Mouse (Mus musculus) lung, postnatal 14 days (tissue): ENCODE measurements around the gene Galnt10.

Source experiments
- DNase-seq: peaks from one replicate; pipeline ENCODE4 v3.0.0; 2021

The Galnt10 gene

GRCm38 (mm10) chr11:57747294-57748080 lies 102.2 kb downstream of the Galnt10 start:
- DNase-seq = peak; percentile 41

- DNase-seq = no peak
Observed at GRCm38 (mm10) chr11:57753538-57754203, 108.4 kb downstream of the Galnt10 start.

GRCm38 (mm10) chr11:57758621-57759020 lies 113.4 kb downstream of the Galnt10 start:
- no peak for DNase-seq

GRCm38 (mm10) chr11:57760509-57761058 lies 115.3 kb downstream of the Galnt10 start:
- no peak for DNase-seq

GRCm38 (mm10) chr11:57761347-57761746 lies 116.1 kb downstream of the Galnt10 start:
- DNase-seq = no peak

GRCm38 (mm10) chr11:57764124-57764523 lies 118.9 kb downstream of the Galnt10 start:
- DNase-seq = no peak

- DNase-seq = no peak
Observed at GRCm38 (mm10) chr11:57766617-57767016, 121.4 kb downstream of the Galnt10 start.

GRCm38 (mm10) chr11:57767171-57767570 lies 121.9 kb downstream of the Galnt10 start:
- no peak for DNase-seq

GRCm38 (mm10) chr11:57770776-57771175 lies 125.5 kb downstream of the Galnt10 start:
- no peak for DNase-seq

GRCm38 (mm10) chr11:57771676-57772075 lies 126.4 kb downstream of the Galnt10 start:
- DNase-seq = no peak

GRCm38 (mm10) chr11:57773479-57773878 lies 128.2 kb downstream of the Galnt10 start:
- DNase-seq = no peak

GRCm38 (mm10) chr11:57773936-57774335 lies 128.7 kb downstream of the Galnt10 start:
- no peak for DNase-seq

GRCm38 (mm10) chr11:57775868-57776267 lies 130.6 kb downstream of the Galnt10 start:
- DNase-seq = no peak

- no peak for DNase-seq
Observed at GRCm38 (mm10) chr11:57776546-57776945, 131.3 kb downstream of the Galnt10 start.

GRCm38 (mm10) chr11:57778349-57778748 lies 133.1 kb downstream of the Galnt10 start:
- peak; percentile 57 for DNase-seq

- DNase-seq = no peak
Observed at GRCm38 (mm10) chr11:57779824-57780223, 134.6 kb downstream of the Galnt10 start.

GRCm38 (mm10) chr11:57786616-57787418 lies 141.6 kb downstream of the Galnt10 start:
- peak; percentile 26 for DNase-seq

- peak; percentile 60 for DNase-seq
Observed at GRCm38 (mm10) chr11:57787913-57788312, 142.7 kb downstream of the Galnt10 start.

GRCm38 (mm10) chr11:57790866-57791535 lies 145.8 kb downstream of the Galnt10 start:
- DNase-seq = no peak

GRCm38 (mm10) chr11:57795086-57795485 lies 149.8 kb downstream of the Galnt10 start:
- no peak for DNase-seq

GRCm38 (mm10) chr11:57797828-57798227 lies 152.6 kb downstream of the Galnt10 start:
- no peak for DNase-seq

GRCm38 (mm10) chr11:57799456-57799855 lies 154.2 kb downstream of the Galnt10 start:
- DNase-seq = no peak
